Mouse (Mus musculus) urinary bladder, postnatal 25 days (tissue): ENCODE data around the gene Tsen15.
"Not testable (repeated sequence)": the region's sequence is repeated elsewhere in the genome, so short reads cannot be mapped to it uniquely, and the experiment has no call there.

ENCODE experiments used
- DNase-seq: peaks from one replicate; pipeline ENCODE4 v3.0.0; 2022; ENCODE audit warnings: low spot score

The Tsen15 gene

GRCm38 (mm10) chr1:152385693-152386092 is 795 bp downstream of the Tsen15 start:
- DNase-seq, result not testable (repeated sequence)

DNA sequence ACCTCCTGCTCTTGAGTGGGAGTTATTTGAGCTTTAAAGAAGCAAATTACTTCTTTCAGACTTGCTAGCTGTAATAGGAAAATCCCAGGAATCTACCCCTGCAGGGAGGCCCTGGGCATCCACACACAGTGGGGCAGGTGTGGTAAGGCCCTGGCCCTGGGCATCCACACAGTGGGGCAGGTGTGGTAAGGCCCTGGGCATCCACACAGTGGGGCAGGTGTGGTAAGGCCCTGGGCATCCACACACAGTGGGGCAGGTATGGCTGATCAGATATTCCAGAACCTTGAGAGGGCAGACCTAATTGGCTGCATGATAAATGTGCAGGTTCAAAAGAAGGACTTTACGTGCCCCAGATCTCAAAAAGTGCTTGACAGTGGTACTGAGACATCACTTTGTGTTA is 1.9 kb downstream of the Tsen15 start:
- DNase-seq, result no peak

GRCm38 (mm10) chr1:152378311-152378710 is 8.2 kb downstream of the Tsen15 start:
- no peak for DNase-seq

DNA sequence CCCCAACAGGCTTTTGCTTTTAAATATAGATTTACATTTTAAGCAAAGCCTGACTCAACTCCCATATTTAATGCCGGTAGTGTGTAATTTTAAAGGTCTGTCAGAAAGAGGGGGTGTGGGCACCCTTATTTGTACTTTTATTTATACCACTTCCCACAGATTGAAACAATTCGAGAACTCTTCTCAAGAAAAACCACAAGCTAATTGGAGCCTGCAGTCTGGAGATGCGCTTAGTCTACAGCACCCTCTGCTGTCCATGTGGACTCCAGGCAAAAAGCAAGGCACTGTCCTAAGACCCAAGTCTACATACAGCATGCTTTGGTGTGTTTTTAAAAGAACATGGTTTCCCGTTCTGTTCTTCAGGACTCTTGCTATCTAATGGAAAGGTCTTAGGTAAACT is 17.3 kb downstream of the Tsen15 start:
- DNase-seq, result peak; percentile 14

- DNase-seq, result no peak
Observed at GRCm38 (mm10) chr1:152368311-152369088, 18.0 kb downstream of the Tsen15 start.

DNA sequence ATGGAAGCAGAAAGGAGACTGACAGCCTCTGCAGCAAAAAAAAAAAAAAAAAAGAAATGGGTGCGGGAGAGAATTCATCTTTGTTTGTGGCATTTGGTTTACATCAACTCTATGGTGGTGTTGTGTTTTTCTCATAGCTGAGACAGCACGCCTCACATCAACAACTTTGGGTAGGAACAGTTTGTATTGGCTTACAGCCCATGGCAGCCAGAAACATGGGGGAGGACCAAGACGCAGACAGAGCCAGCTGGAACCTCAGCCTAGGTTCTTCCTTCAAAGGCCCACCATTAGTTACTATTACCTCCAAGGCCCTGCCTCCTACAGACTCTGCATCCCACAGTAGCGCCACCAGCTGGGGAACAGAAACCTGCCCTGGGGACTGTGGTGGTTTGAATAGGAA is 29.8 kb downstream of the Tsen15 start:
- DNase-seq, result no peak

DNA sequence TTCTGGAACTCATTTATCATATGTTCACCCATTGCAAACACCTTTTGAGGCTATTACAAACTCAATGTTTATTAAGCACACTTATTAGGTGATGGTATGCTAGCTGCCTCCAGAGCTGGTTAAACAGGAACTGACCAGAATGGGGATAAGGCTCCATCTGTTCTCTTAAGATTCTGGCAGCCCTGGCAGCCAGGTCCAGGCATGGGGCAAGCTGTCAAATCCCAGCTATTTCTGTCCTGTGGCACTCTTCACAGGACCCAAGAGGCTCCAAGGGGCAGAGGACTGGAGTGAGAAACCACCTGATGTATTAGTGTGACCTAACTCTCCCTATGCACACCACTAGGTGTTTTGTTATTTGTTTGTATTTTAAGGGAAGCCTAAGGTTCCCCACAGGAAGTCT is 38.5 kb downstream of the Tsen15 start:
- DNase-seq, result no peak

DNA sequence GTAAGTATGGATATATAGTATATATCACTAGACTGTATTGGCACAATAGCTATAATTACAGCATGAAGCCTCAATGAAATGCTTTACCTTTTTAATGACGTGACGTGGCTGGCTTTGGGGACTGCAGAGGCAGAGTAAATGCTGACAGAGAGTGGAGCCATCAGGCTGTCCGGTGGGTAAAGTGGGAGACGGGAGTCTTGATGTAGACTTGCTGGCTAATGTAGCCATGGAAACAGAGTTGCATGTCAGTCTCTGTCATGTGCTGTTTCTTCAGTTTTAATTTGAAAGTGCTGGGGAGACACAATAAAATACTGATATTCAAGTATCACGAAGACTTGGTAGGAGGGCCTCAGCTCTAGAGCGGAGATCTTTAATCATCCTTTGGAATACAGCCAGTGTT is 62.5 kb downstream of the Tsen15 start:
- DNase-seq, result no peak
